Mouse (Mus musculus): ENCODE data around the gene Ets1. TPM values are rescaled to one million over a fixed set of nuclear protein-coding genes. Genes with fewer than 3 reads are reported as not detected.

Ets1 gene
- polyA plus RNA-seq, 1 experiment from 2014 or later, result 68.4 TPM

GRCm38 (mm10) chr9:32701126-32701997, 65.3 kb downstream of the Ets1 start:
- no peak for ATAC-seq (replicated peaks; ENCODE audit: low FRiP score)

GRCm38 (mm10) chr9:32701998-32702305, 65.9 kb downstream of the Ets1 start:
- H3K4me2 ChIP-seq, result 0 out of 2 replicates have a peak overlapping the region, but pooled peaks have one; percentile 43
- peaks cover 66% of the 10 kb centered on the region for H3K4me1 ChIP-seq
- H3K9me3 ChIP-seq (replicated peaks), result no peaks in the 10 kb centered on the region
- WGBS, result 78% methylated on average over 2 of the region's 2 CpGs
- H3K27ac ChIP-seq, result no peak overlapping the region
- no peak for ATAC-seq (replicated peaks; ENCODE audit: low FRiP score)
- no peaks in the 10 kb centered on the region for H3K36me3 ChIP-seq
- no peak overlapping the region for H3K4me3 ChIP-seq (replicated peaks)
- no peak overlapping the region for H3K9ac ChIP-seq
- H3K27me3 ChIP-seq, result no peaks in the 10 kb centered on the region

More at GRCm38 (mm10) chr9:32701126-32701997, 65.3 kb downstream of the Ets1 start:
- H3K4me2 ChIP-seq, result peak overlapping the region; percentile 43
- H3K4me1 ChIP-seq, result peaks cover 67% of the 10 kb centered on the region
- no peaks in the 10 kb centered on the region for H3K36me3 ChIP-seq
- H3K27me3 ChIP-seq, result no peaks in the 10 kb centered on the region
- H3K9ac ChIP-seq, result no peak overlapping the region
- H3K4me3 ChIP-seq (replicated peaks), result peak overlapping the region; percentile 11; the same call in 1 of the 2 replicates
- H3K27ac ChIP-seq, result no peak overlapping the region
- no peaks in the 10 kb centered on the region for H3K9me3 ChIP-seq (replicated peaks)
- WGBS, result 76% methylated on average over 20 of the region's 20 CpGs

- Histone ChIP-seq H3K27ac (no peak overlapping the region), H3K27me3 (no peaks in the 10 kb centered on the region), H3K9ac (no peak overlapping the region), H3K4me1 (peaks cover 65% of the 10 kb centered on the region), H3K4me2 (no peak overlapping the region), H3K36me3 (no peaks in the 10 kb centered on the region), H3K4me3 (replicated peaks) (no peak overlapping the region), H3K9me3 (replicated peaks) (no peaks in the 10 kb centered on the region)
- WGBS, result 49% methylated on average over 4 of the region's 4 CpGs
- no peak for ATAC-seq (replicated peaks; ENCODE audit: low FRiP score)
Observed at GRCm38 (mm10) chr9:32702836-32703395, 66.9 kb downstream of the Ets1 start.

GRCm38 (mm10) chr9:32703976-32704745, 68.1 kb downstream of the Ets1 start:
- no peak for ATAC-seq (replicated peaks; ENCODE audit: low FRiP score)
- H3K27me3 ChIP-seq, result no peaks in the 10 kb centered on the region
- H3K4me1 ChIP-seq, result peaks cover 70% of the 10 kb centered on the region
- 74% methylated on average over 7 of the region's 7 CpGs for WGBS
- H3K27ac ChIP-seq, result no peak overlapping the region
- H3K9me3 ChIP-seq (replicated peaks), result no peaks in the 10 kb centered on the region
- no peak overlapping the region for H3K9ac ChIP-seq
- no peaks in the 10 kb centered on the region for H3K36me3 ChIP-seq
- no peak overlapping the region for H3K4me3 ChIP-seq (replicated peaks)
- H3K4me2 ChIP-seq, result no peak overlapping the region

- no peak for ATAC-seq (replicated peaks; ENCODE audit: low FRiP score)
- H3K36me3 ChIP-seq, result no peaks in the 10 kb centered on the region
- H3K27me3 ChIP-seq, result no peaks in the 10 kb centered on the region
- H3K9me3 ChIP-seq (replicated peaks), result no peaks in the 10 kb centered on the region
- H3K4me3 ChIP-seq (replicated peaks), result no peak overlapping the region
- 67% methylated on average over 9 of the region's 9 CpGs for WGBS
- H3K4me1 ChIP-seq, result peaks cover 73% of the 10 kb centered on the region
- peak overlapping the region; percentile 49; the same call in 1 of the 2 replicates for H3K27ac ChIP-seq
- no peak overlapping the region for H3K4me2 ChIP-seq
- no peak overlapping the region for H3K9ac ChIP-seq
Observed at GRCm38 (mm10) chr9:32705827-32706478, 69.9 kb downstream of the Ets1 start.

GRCm38 (mm10) chr9:32707436-32707835, 71.4 kb downstream of the Ets1 start:
- Histone ChIP-seq H3K27me3 (no peaks in the 10 kb centered on the region), H3K9ac (no peak overlapping the region), H3K4me1 (peaks cover 75% of the 10 kb centered on the region), H3K4me3 (replicated peaks) (no peak overlapping the region), H3K4me2 (no peak overlapping the region), H3K36me3 (no peaks in the 10 kb centered on the region), H3K27ac (no peak overlapping the region), H3K9me3 (replicated peaks) (no peaks in the 10 kb centered on the region)
- no peak for ATAC-seq (replicated peaks; ENCODE audit: low FRiP score)
- WGBS, result 79% methylated on average over 3 of the region's 3 CpGs

- Histone ChIP-seq H3K4me3 (replicated peaks) (no peak overlapping the region), H3K27ac (no peak overlapping the region), H3K9me3 (replicated peaks) (no peaks in the 10 kb centered on the region), H3K36me3 (no peaks in the 10 kb centered on the region), H3K4me2 (no peak overlapping the region), H3K4me1 (peaks cover 82% of the 10 kb centered on the region), H3K27me3 (no peaks in the 10 kb centered on the region), H3K9ac (no peak overlapping the region)
- 73% methylated on average over 6 of the region's 6 CpGs for WGBS
- ATAC-seq (replicated peaks; ENCODE audit: low FRiP score), result no peak
Observed at GRCm38 (mm10) chr9:32708491-32708890, 72.5 kb downstream of the Ets1 start.

GRCm38 (mm10) chr9:32709359-32709758, 73.3 kb downstream of the Ets1 start:
- no peaks in the 10 kb centered on the region for H3K9me3 ChIP-seq (replicated peaks)
- H3K27ac ChIP-seq, result peak overlapping the region; percentile 69
- peak; percentile 63 for ATAC-seq (replicated peaks; ENCODE audit: low FRiP score)

GRCm38 (mm10) chr9:32709764-32710734, 74.0 kb downstream of the Ets1 start:
- Histone ChIP-seq H3K27me3 (no peaks in the 10 kb centered on the region), H3K36me3 (no peaks in the 10 kb centered on the region), H3K27ac (peak overlapping the region; percentile 69), H3K4me2 (peak overlapping the region; percentile 25; the same call in 1 of the 2 replicates), H3K9me3 (replicated peaks) (no peaks in the 10 kb centered on the region), H3K9ac (no peak overlapping the region), H3K4me1 (peaks cover 91% of the 10 kb centered on the region), H3K4me3 (replicated peaks) (no peak overlapping the region)
- 48% methylated on average over 17 of the region's 17 CpGs for WGBS
- ATAC-seq (replicated peaks; ENCODE audit: low FRiP score), result peak; percentile 27

More at GRCm38 (mm10) chr9:32709359-32709758, 73.3 kb downstream of the Ets1 start:
- Histone ChIP-seq H3K4me3 (replicated peaks) (no peak overlapping the region), H3K9ac (no peak overlapping the region), H3K36me3 (no peaks in the 10 kb centered on the region), H3K4me1 (peaks cover 86% of the 10 kb centered on the region), H3K4me2 (peak overlapping the region; percentile 25; the same call in 1 of the 2 replicates), H3K27me3 (no peaks in the 10 kb centered on the region)
- 5% methylated on average over 5 of the region's 5 CpGs for WGBS

- peaks cover 96% of the 10 kb centered on the region for H3K4me1 ChIP-seq
- H3K9ac ChIP-seq, result 0 out of 2 replicates have a peak overlapping the region, but pooled peaks have one; percentile 7
- WGBS, result 38% methylated on average over 12 of the region's 12 CpGs
- ATAC-seq (replicated peaks; ENCODE audit: low FRiP score), result 0 out of 2 replicates have a peak, but pooled peaks have one; percentile 27
- H3K27me3 ChIP-seq, result no peaks in the 10 kb centered on the region
- H3K9me3 ChIP-seq (replicated peaks), result no peaks in the 10 kb centered on the region
- H3K27ac ChIP-seq, result peak overlapping the region; percentile 69; the same call in 1 of the 2 replicates
- no peak overlapping the region for H3K4me2 ChIP-seq
- H3K4me3 ChIP-seq (replicated peaks), result no peak overlapping the region
- no peaks in the 10 kb centered on the region for H3K36me3 ChIP-seq
Observed at GRCm38 (mm10) chr9:32710987-32711652, 75.1 kb downstream of the Ets1 start.
